Mouse (Mus musculus) lung, embryonic 15.5 days (tissue): ENCODE results near the gene Opn3. TPM values are rescaled to one million over a fixed set of nuclear protein-coding genes. Genes with fewer than 3 reads are reported as not detected.

Experiments used
- ATAC-seq: fragments of 200-750 bp; cut with Nextera tagmentation; 2 replicates; pipeline ENCODE4 v1.8.0; 2017; ENCODE audit warnings: moderate number of reproducible peaks, borderline replicate concordance; ENCODE audit not compliant: low FRiP score, low TSS enrichment; ENCODE audit errors: extremely low read depth
- H3K27ac ChIP-seq: fragments of 300-500 bp; sonication (generic); 2 replicates; pipeline ENCODE4 v1.5.1; 2015; ENCODE audit warnings: moderate library complexity, mild to moderate bottlenecking, inconsistent platforms
- H3K27me3 ChIP-seq: fragments of 300-500 bp; sonication (generic); 2 replicates; pipeline ENCODE4 v1.6.1; 2015; ENCODE audit warnings: inconsistent platforms
- H3K36me3 ChIP-seq: fragments of 300-500 bp; sonication (generic); 2 replicates; pipeline ENCODE4 v1.6.1; 2015; ENCODE audit warnings: inconsistent platforms
- H3K4me1 ChIP-seq: fragments of 300-500 bp; sonication (generic); 2 replicates; pipeline ENCODE4 v1.6.1; 2015; ENCODE audit warnings: inconsistent platforms
- H3K4me2 ChIP-seq: fragments of 300-500 bp; sonication (generic); 2 replicates; pipeline ENCODE4 v1.6.1; 2015; ENCODE audit warnings: inconsistent platforms, mild to moderate bottlenecking, moderate library complexity
- H3K4me3 ChIP-seq: fragments of 300-500 bp; sonication (generic); 2 replicates; pipeline ENCODE4 v1.5.1; 2015; ENCODE audit warnings: mild to moderate bottlenecking, inconsistent platforms
- H3K9ac ChIP-seq: fragments of 300-500 bp; sonication (generic); 2 replicates; pipeline ENCODE4 v1.6.1; 2015; ENCODE audit warnings: inconsistent platforms
- H3K9me3 ChIP-seq: fragments of 300-500 bp; sonication (generic); 2 replicates; pipeline ENCODE4 v1.6.1; 2016; ENCODE audit warnings: inconsistent platforms
- WGBS: fragments of 180-500 bp; shearing (Covaris S2); methylation state at CpG from one replicate; pipeline ENCODE4 v1.1.7; 2015; 5-methylcytosine and 5-hydroxymethylcytosine counted together
- polyA plus RNA-seq: library from polyadenylated mRNA; unstranded; fragments of >200 nt; fragmentation: Nextera tagmentation; extraction: Ambion mirVana; gene quantifications from 2 replicates; pipeline ENCODE4 v1.2.1, GENCODE M21; 2015

Opn3 gene
- polyA plus RNA-seq, 1 experiment from 2014 or later, result 5.6 TPM

GRCm38 (mm10) chr1:175623656-175624055 lies 68.9 kb downstream of the Opn3 start:
- H3K27me3 ChIP-seq, result no peaks in the 10 kb centered on the region
- H3K27ac ChIP-seq, result no peak overlapping the region
- H3K4me1 ChIP-seq, result peaks cover 8% of the 10 kb centered on the region
- H3K4me3 ChIP-seq, result no peak overlapping the region
- H3K4me2 ChIP-seq, result no peak overlapping the region
- no peak overlapping the region for H3K9ac ChIP-seq
- no peaks in the 10 kb centered on the region for H3K9me3 ChIP-seq
- H3K36me3 ChIP-seq, result peaks cover 3% of the 10 kb centered on the region; the same call in 1 of the 2 replicates
- WGBS, result 73% methylated on average over 6 of the region's 6 CpGs
- no peak for ATAC-seq

GRCm38 (mm10) chr1:175619814-175620431 lies 72.7 kb downstream of the Opn3 start, which contains the start of gene Kmo:
TSS of gene Kmo (plus strand) at chr1:175620381.
- Histone ChIP-seq H3K4me1 (peaks cover 8% of the 10 kb centered on the region), H3K9me3 (no peaks in the 10 kb centered on the region), H3K36me3 (peaks cover 33% of the 10 kb centered on the region), H3K4me2 (no peak within 1 kb of the TSS), H3K27me3 (no peaks in the 10 kb centered on the region), H3K9ac (no peak within 1 kb of the TSS), H3K27ac (no peak within 1 kb of the TSS), H3K4me3 (no peak within 1 kb of the TSS)
- ATAC-seq, result no peak
- WGBS, result 93% methylated on average over 13 of the region's 13 CpGs

GRCm38 (mm10) chr1:175614992-175615391 lies 77.6 kb downstream of the Opn3 start:
- Histone ChIP-seq H3K9ac (no peak overlapping the region), H3K27me3 (no peaks in the 10 kb centered on the region), H3K36me3 (peaks cover 68% of the 10 kb centered on the region), H3K4me1 (no peaks in the 10 kb centered on the region), H3K9me3 (no peaks in the 10 kb centered on the region), H3K4me2 (no peak overlapping the region), H3K4me3 (no peak overlapping the region), H3K27ac (no peak overlapping the region)
- no peak for ATAC-seq
- 93% methylated on average over 9 of the region's 9 CpGs for WGBS

Other genes with a start within 250 kb of the Opn3 start
- 0.33 and 0.35 TPM in 2 replicates for gene Rgs7, start 200.3 kb downstream of the Opn3 start, polyA plus RNA-seq
- gene Kmo, start 72.4 kb downstream of the Opn3 start, polyA plus RNA-seq, result 0.19 and 0.22 TPM in 2 replicates
- gene Fh1, start 67.1 kb downstream of the Opn3 start, polyA plus RNA-seq, result 103 and 109 TPM in 2 replicates
- gene Chml, start 125 bp upstream of the Opn3 start, polyA plus RNA-seq, result 2.5 and 2.7 TPM in 2 replicates
- not detected in 2 replicates for gene Wdr64, start 5.8 kb upstream of the Opn3 start, polyA plus RNA-seq
- gene Exo1, start 187.8 kb upstream of the Opn3 start, polyA plus RNA-seq, result 75.9 and 84.8 TPM in 2 replicates
- gene Gm38100, start 227.6 kb upstream of the Opn3 start, polyA plus RNA-seq, result 0.11 TPM in 1 of 2 replicates, not detected in the other